Mouse (Mus musculus) myocyte (in vitro differentiated cells): ENCODE results near the gene Scd4.
"Not testable (repeated sequence)": the region's sequence is repeated elsewhere in the genome, so short reads cannot be mapped to it uniquely, and the experiment has no call there.

Experiments
- CEBPB ChIP-seq: IDR thresholded peaks from 2 replicates; pipeline ENCODE4 v1.6.1; 2011; ENCODE audit warnings: mild to moderate bottlenecking, moderate library complexity; ENCODE audit not compliant: poor library complexity, insufficient read depth, severe bottlenecking
- E2F4 ChIP-seq: IDR thresholded peaks from one replicate; pipeline ENCODE4 v1.6.1; 2011; ENCODE audit warnings: mild to moderate bottlenecking, control low read depth, moderate library complexity; ENCODE audit not compliant: insufficient read depth
- MAX ChIP-seq: IDR thresholded peaks from one replicate; pipeline ENCODE4 v1.6.1; 2011; ENCODE audit warnings: low read depth, mild to moderate bottlenecking, control low read depth
- MYOD1 ChIP-seq, 3 experiments: IDR thresholded peaks; one replicate each; pipeline ENCODE4 v1.6.1; 2011; ENCODE audit warnings: control low read depth in 2 of 3, low read depth in 2 of 3, mild to moderate bottlenecking in 2 of 3, moderate library complexity in 1 of 3; ENCODE audit not compliant: insufficient read length in 2 of 3, control insufficient read depth in 1 of 3
- MYOG ChIP-seq, 3 experiments: IDR thresholded peaks; one replicate each; pipeline ENCODE4 v1.6.1; 2011; ENCODE audit warnings: control low read depth in 2 of 3, low read depth in 2 of 3, mild to moderate bottlenecking in 2 of 3; ENCODE audit not compliant: insufficient read length in 2 of 3, control insufficient read depth in 1 of 3, insufficient read depth in 1 of 3
- POLR2A ChIP-seq: IDR thresholded peaks from one replicate; pipeline ENCODE4 v1.6.1; 2011; ENCODE audit warnings: low read depth, mild to moderate bottlenecking, control low read depth, moderate library complexity; ENCODE audit not compliant: insufficient read length
- POLR2AphosphoS2 ChIP-seq: IDR thresholded peaks from one replicate; pipeline ENCODE4 v1.6.1; 2011; ENCODE audit warnings: low read depth, control low read depth; ENCODE audit not compliant: insufficient read length
- REST ChIP-seq: IDR thresholded peaks from one replicate; pipeline ENCODE4 v1.6.1; 2011; ENCODE audit warnings: mild to moderate bottlenecking, control low read depth, moderate library complexity; ENCODE audit not compliant: insufficient read depth, insufficient read length
- SRF ChIP-seq: IDR thresholded peaks from one replicate; pipeline ENCODE4 v1.6.1; 2011; ENCODE audit warnings: low read depth; ENCODE audit not compliant: control insufficient read depth, insufficient read length
- TCF12 ChIP-seq: IDR thresholded peaks from one replicate; pipeline ENCODE4 v1.6.1; 2011; ENCODE audit warnings: mild to moderate bottlenecking, control low read depth; ENCODE audit not compliant: poor library complexity, insufficient read depth, severe bottlenecking
- USF1 ChIP-seq: IDR thresholded peaks from one replicate; pipeline ENCODE4 v1.6.1; 2011; ENCODE audit warnings: low read depth, mild to moderate bottlenecking, control low read depth, moderate library complexity

- not testable (repeated sequence) for TF ChIP-seq POLR2A; USF1; TCF12; MYOG (IDR thresholded peaks at IDR 0.05; ENCODE audit: control insufficient read depth in 1 of 3, insufficient read depth in 1 of 3, insufficient read length in 2 of 3, low read depth in 2 of 3); E2F4; MAX; MYOD1 (IDR thresholded peaks at IDR 0.05; ENCODE audit: control insufficient read depth in 1 of 3, insufficient read length in 2 of 3, low read depth in 2 of 3); REST; SRF
- TF ChIP-seq CEBPB (0 out of 2 replicates have a peak, but pooled peaks have one; percentile 12), POLR2AphosphoS2 (peak; percentile 75)
These were observed 22.7 kb upstream of the Scd4 start for GRCm38 (mm10) chr19:44310155-44310575.
